Mouse (Mus musculus): ENCODE results near the gene Csnk2a2. TPM values are rescaled to one million over a fixed set of nuclear protein-coding genes. Genes with fewer than 3 reads are reported as not detected.

The Csnk2a2 gene
- polyA plus RNA-seq, 1 experiment, result 51.9 TPM

- Histone ChIP-seq H3K36me3 (ENCODE audit: control insufficient read depth, insufficient read depth) (no peaks in the 10 kb centered on the region), H3K4me2 (ENCODE audit: low read depth) (no peak overlapping the region), H3K4me3 (no peak overlapping the region), H3ac (ENCODE audit: control insufficient read depth, insufficient read length) (no peak overlapping the region), H3K79me2 (ENCODE audit: control insufficient read depth, insufficient read depth) (no peaks in the 10 kb centered on the region), H3K27me3 (ENCODE audit: control insufficient read depth, insufficient read depth, insufficient read length) (peaks cover 68% of the 10 kb centered on the region)
- TF ChIP-seq POLR2AphosphoS2 (IDR thresholded peaks at IDR 0.05; ENCODE audit: insufficient read length, low read depth), result no peak
- TF ChIP-seq POLR2A (IDR thresholded peaks at IDR 0.05; ENCODE audit: insufficient read length, low read depth), result no peak
- no peak for TF ChIP-seq E2F4 (IDR thresholded peaks at IDR 0.05; ENCODE audit: insufficient read depth)
- TF ChIP-seq CEBPB (IDR thresholded peaks at IDR 0.05; ENCODE audit: insufficient read depth, poor library complexity, severe bottlenecking), result no peak
- TF ChIP-seq MYOG (IDR thresholded peaks at IDR 0.05; ENCODE audit: control insufficient read depth in 1 of 3, insufficient read depth in 1 of 3, insufficient read length in 2 of 3, low read depth in 2 of 3), result no peak
- no peak for TF ChIP-seq TCF12 (IDR thresholded peaks at IDR 0.05; ENCODE audit: insufficient read depth, poor library complexity, severe bottlenecking)
- TF ChIP-seq REST (IDR thresholded peaks at IDR 0.05; ENCODE audit: insufficient read depth, insufficient read length), result no peak
- TF ChIP-seq TCF3 (IDR thresholded peaks at IDR 0.05; ENCODE audit: insufficient read length, low read depth), result no peak
- TF ChIP-seq MAX (IDR thresholded peaks at IDR 0.05; ENCODE audit: low read depth), result no peak
- TF ChIP-seq SRF (IDR thresholded peaks at IDR 0.05; ENCODE audit: control insufficient read depth, insufficient read length, low read depth), result no peak
- TF ChIP-seq USF1 (IDR thresholded peaks at IDR 0.05; ENCODE audit: low read depth), result no peak
- no peak for TF ChIP-seq MYOD1 (IDR thresholded peaks at IDR 0.05; ENCODE audit: control insufficient read depth in 1 of 3, insufficient read length in 2 of 3, low read depth in 2 of 3)
These were observed 39.0 kb upstream of the Csnk2a2 start for GRCm38 (mm10) chr8:95528750-95529310.

- Histone ChIP-seq H3K4me2 (ENCODE audit: low read depth) (no peak overlapping the region), H3K79me2 (ENCODE audit: control insufficient read depth, insufficient read depth) (no peaks in the 10 kb centered on the region), H3K27me3 (ENCODE audit: control insufficient read depth, insufficient read depth, insufficient read length) (peaks cover 71% of the 10 kb centered on the region), H3K36me3 (ENCODE audit: control insufficient read depth, insufficient read depth) (no peaks in the 10 kb centered on the region), H3ac (ENCODE audit: control insufficient read depth, insufficient read length) (no peak overlapping the region), H3K4me3 (no peak overlapping the region)
- TF ChIP-seq USF1 (IDR thresholded peaks at IDR 0.05; ENCODE audit: low read depth) (no peak), MAX (IDR thresholded peaks at IDR 0.05; ENCODE audit: low read depth) (no peak), POLR2A (IDR thresholded peaks at IDR 0.05; ENCODE audit: insufficient read length, low read depth) (no peak), SRF (IDR thresholded peaks at IDR 0.05; ENCODE audit: control insufficient read depth, insufficient read length, low read depth) (no peak), MYOD1 (IDR thresholded peaks at IDR 0.05; ENCODE audit: control insufficient read depth in 1 of 3, insufficient read length in 2 of 3, low read depth in 2 of 3) (no peak)
These were observed 38.4 kb upstream of the Csnk2a2 start for GRCm38 (mm10) chr8:95528194-95528593.

GRCm38 (mm10) chr8:95523991-95524390 lies 34.2 kb upstream of the Csnk2a2 start:
- TF ChIP-seq USF1 (IDR thresholded peaks at IDR 0.05; ENCODE audit: low read depth) (no peak), REST (IDR thresholded peaks at IDR 0.05; ENCODE audit: insufficient read depth, insufficient read length) (no peak), E2F4 (IDR thresholded peaks at IDR 0.05; ENCODE audit: insufficient read depth) (no peak), SRF (IDR thresholded peaks at IDR 0.05; ENCODE audit: control insufficient read depth, insufficient read length, low read depth) (no peak), MAX (IDR thresholded peaks at IDR 0.05; ENCODE audit: low read depth) (no peak), TCF12 (IDR thresholded peaks at IDR 0.05; ENCODE audit: insufficient read depth, poor library complexity, severe bottlenecking) (no peak), MYOD1 (IDR thresholded peaks at IDR 0.05; ENCODE audit: control insufficient read depth in 1 of 3, insufficient read length in 2 of 3, low read depth in 2 of 3) (no peak), TCF3 (IDR thresholded peaks at IDR 0.05; ENCODE audit: insufficient read length, low read depth) (no peak)
- Histone ChIP-seq H3ac (ENCODE audit: control insufficient read depth, insufficient read length) (no peak overlapping the region), H3K4me3 (no peak overlapping the region), H3K79me2 (ENCODE audit: control insufficient read depth, insufficient read depth) (no peaks in the 10 kb centered on the region), H3K4me2 (ENCODE audit: low read depth) (no peak overlapping the region), H3K36me3 (ENCODE audit: control insufficient read depth, insufficient read depth) (no peaks in the 10 kb centered on the region), H3K27me3 (ENCODE audit: control insufficient read depth, insufficient read depth, insufficient read length) (peaks cover 66% of the 10 kb centered on the region)

GRCm38 (mm10) chr8:95516928-95517327 lies 27.1 kb upstream of the Csnk2a2 start:
- TF ChIP-seq MYOD1 (IDR thresholded peaks at IDR 0.05; ENCODE audit: control insufficient read depth in 1 of 3, insufficient read length in 2 of 3, low read depth in 2 of 3) (peak in 2 of 3 experiments; percentile 71 to 80), MYOG (IDR thresholded peaks at IDR 0.05; ENCODE audit: control insufficient read depth in 1 of 3, insufficient read depth in 1 of 3, insufficient read length in 2 of 3, low read depth in 2 of 3) (peak; percentile 20 to 81 (median 74)), SRF (IDR thresholded peaks at IDR 0.05; ENCODE audit: control insufficient read depth, insufficient read length, low read depth) (no peak), E2F4 (IDR thresholded peaks at IDR 0.05; ENCODE audit: insufficient read depth) (no peak), TCF3 (IDR thresholded peaks at IDR 0.05; ENCODE audit: insufficient read length, low read depth) (peak; percentile 5), TCF12 (IDR thresholded peaks at IDR 0.05; ENCODE audit: insufficient read depth, poor library complexity, severe bottlenecking) (peak; percentile 27)
- Histone ChIP-seq H3K4me3 (no peak overlapping the region), H3K27me3 (ENCODE audit: control insufficient read depth, insufficient read depth, insufficient read length) (peaks cover 5% of the 10 kb centered on the region), H3ac (ENCODE audit: control insufficient read depth, insufficient read length) (no peak overlapping the region), H3K79me2 (ENCODE audit: control insufficient read depth, insufficient read depth) (no peaks in the 10 kb centered on the region), H3K4me2 (ENCODE audit: low read depth) (peak overlapping the region; percentile 52), H3K36me3 (ENCODE audit: control insufficient read depth, insufficient read depth) (no peaks in the 10 kb centered on the region)

GRCm38 (mm10) chr8:95513219-95513618 lies 23.4 kb upstream of the Csnk2a2 start:
- Histone ChIP-seq H3K27me3 (ENCODE audit: control insufficient read depth, insufficient read depth, insufficient read length) (peaks cover 14% of the 10 kb centered on the region), H3ac (ENCODE audit: control insufficient read depth, insufficient read length) (no peak overlapping the region), H3K79me2 (ENCODE audit: control insufficient read depth, insufficient read depth) (no peaks in the 10 kb centered on the region), H3K4me2 (ENCODE audit: low read depth) (peak overlapping the region; percentile 30), H3K36me3 (ENCODE audit: control insufficient read depth, insufficient read depth) (no peaks in the 10 kb centered on the region), H3K4me3 (no peak overlapping the region)
- TF ChIP-seq MAX (IDR thresholded peaks at IDR 0.05; ENCODE audit: low read depth), result no peak
- TF ChIP-seq MYOD1 (IDR thresholded peaks at IDR 0.05; ENCODE audit: control insufficient read depth in 1 of 3, insufficient read length in 2 of 3, low read depth in 2 of 3), result peak in 1 of 3 experiments; percentile 29

All from myocyte (in vitro differentiated cells).